Mouse (Mus musculus): ENCODE measurements around the gene Nhsl1.

Gene Nhsl1

GRCm38 (mm10) chr10:18483658-18484057, 164.9 kb downstream of the Nhsl1 start:
- no peak for DNase-seq (ENCODE audit: low spot score in 2 of 2)

- DNase-seq (ENCODE audit: low spot score in 2 of 2), result no peak
These were observed 165.9 kb downstream of the Nhsl1 start for GRCm38 (mm10) chr10:18484731-18485130.

- no peak for DNase-seq (ENCODE audit: low spot score in 2 of 2)
These were observed 169.5 kb downstream of the Nhsl1 start for GRCm38 (mm10) chr10:18488239-18488803.

- DNase-seq (ENCODE audit: low spot score in 2 of 2), result no peak
These were observed 171.2 kb downstream of the Nhsl1 start for GRCm38 (mm10) chr10:18489936-18490335.

- DNase-seq (ENCODE audit: low spot score in 2 of 2), result no peak
These were observed 173.2 kb downstream of the Nhsl1 start for GRCm38 (mm10) chr10:18491952-18492351.

- DNase-seq (ENCODE audit: low spot score in 2 of 2), result no peak
These were observed 174.5 kb downstream of the Nhsl1 start for GRCm38 (mm10) chr10:18493010-18493894.

- DNase-seq (ENCODE audit: low spot score in 2 of 2), result no peak
These were observed 175.5 kb downstream of the Nhsl1 start for GRCm38 (mm10) chr10:18494249-18494648.

GRCm38 (mm10) chr10:18497066-18497465, 178.3 kb downstream of the Nhsl1 start:
- no peak for DNase-seq (ENCODE audit: low spot score in 2 of 2)

- no peak for DNase-seq (ENCODE audit: low spot score in 2 of 2)
These were observed 183.2 kb downstream of the Nhsl1 start for GRCm38 (mm10) chr10:18501997-18502396.

- no peak for DNase-seq (ENCODE audit: low spot score in 2 of 2)
These were observed 186.9 kb downstream of the Nhsl1 start for GRCm38 (mm10) chr10:18505690-18506089.

- no peak for DNase-seq (ENCODE audit: low spot score in 2 of 2)
These were observed 187.7 kb downstream of the Nhsl1 start for GRCm38 (mm10) chr10:18506501-18506946.

- DNase-seq (ENCODE audit: low spot score in 2 of 2), result no peak
These were observed 189.2 kb downstream of the Nhsl1 start for GRCm38 (mm10) chr10:18507869-18508473.

- DNase-seq (ENCODE audit: low spot score in 2 of 2), result no peak
These were observed 189.8 kb downstream of the Nhsl1 start for GRCm38 (mm10) chr10:18508586-18508985.

GRCm38 (mm10) chr10:18510663-18511062, 191.9 kb downstream of the Nhsl1 start:
- no peak for DNase-seq (ENCODE audit: low spot score in 2 of 2)

- DNase-seq (ENCODE audit: low spot score in 2 of 2), result no peak
These were observed 192.7 kb downstream of the Nhsl1 start for GRCm38 (mm10) chr10:18511496-18511895.

GRCm38 (mm10) chr10:18522556-18522955, 203.8 kb downstream of the Nhsl1 start:
- DNase-seq (ENCODE audit: low spot score in 2 of 2), result no peak

GRCm38 (mm10) chr10:18525311-18525710, 206.5 kb downstream of the Nhsl1 start:
- no peak for DNase-seq (ENCODE audit: low spot score in 2 of 2)

- DNase-seq (ENCODE audit: low spot score in 2 of 2), result no peak
These were observed 206.9 kb downstream of the Nhsl1 start for GRCm38 (mm10) chr10:18525726-18526125.

- DNase-seq (ENCODE audit: low spot score in 2 of 2), result no peak
These were observed 207.5 kb downstream of the Nhsl1 start for GRCm38 (mm10) chr10:18526184-18526850.

- peak in 1 of 2 experiments; percentile 5 for DNase-seq (ENCODE audit: low spot score in 2 of 2)
These were observed 208.3 kb downstream of the Nhsl1 start for GRCm38 (mm10) chr10:18526851-18527675.

- peak in 1 of 2 experiments; percentile 8 for DNase-seq (ENCODE audit: low spot score in 2 of 2)
These were observed 209.0 kb downstream of the Nhsl1 start for GRCm38 (mm10) chr10:18527766-18528165.
